Mouse (Mus musculus): Measurements from ENCODE around the gene Zfp69.

- TF ChIP-seq CTCF (IDR thresholded peaks at IDR 0.05; ENCODE audit: borderline replicate concordance, control insufficient read depth, extremely low read depth, insufficient read depth, low read length, poor library complexity), result no peak
- no peak for TF ChIP-seq POLR2A (IDR thresholded peaks at IDR 0.05; ENCODE audit: control insufficient read depth, extremely low read depth, insufficient read depth, low read length, poor library complexity)
These were observed 40.4 kb downstream of the Zfp69 start for GRCm38 (mm10) chr4:120911086-120911485.
